ENCODE assay signal across 8 mouse cellular contexts in the genomic region with DNA sequence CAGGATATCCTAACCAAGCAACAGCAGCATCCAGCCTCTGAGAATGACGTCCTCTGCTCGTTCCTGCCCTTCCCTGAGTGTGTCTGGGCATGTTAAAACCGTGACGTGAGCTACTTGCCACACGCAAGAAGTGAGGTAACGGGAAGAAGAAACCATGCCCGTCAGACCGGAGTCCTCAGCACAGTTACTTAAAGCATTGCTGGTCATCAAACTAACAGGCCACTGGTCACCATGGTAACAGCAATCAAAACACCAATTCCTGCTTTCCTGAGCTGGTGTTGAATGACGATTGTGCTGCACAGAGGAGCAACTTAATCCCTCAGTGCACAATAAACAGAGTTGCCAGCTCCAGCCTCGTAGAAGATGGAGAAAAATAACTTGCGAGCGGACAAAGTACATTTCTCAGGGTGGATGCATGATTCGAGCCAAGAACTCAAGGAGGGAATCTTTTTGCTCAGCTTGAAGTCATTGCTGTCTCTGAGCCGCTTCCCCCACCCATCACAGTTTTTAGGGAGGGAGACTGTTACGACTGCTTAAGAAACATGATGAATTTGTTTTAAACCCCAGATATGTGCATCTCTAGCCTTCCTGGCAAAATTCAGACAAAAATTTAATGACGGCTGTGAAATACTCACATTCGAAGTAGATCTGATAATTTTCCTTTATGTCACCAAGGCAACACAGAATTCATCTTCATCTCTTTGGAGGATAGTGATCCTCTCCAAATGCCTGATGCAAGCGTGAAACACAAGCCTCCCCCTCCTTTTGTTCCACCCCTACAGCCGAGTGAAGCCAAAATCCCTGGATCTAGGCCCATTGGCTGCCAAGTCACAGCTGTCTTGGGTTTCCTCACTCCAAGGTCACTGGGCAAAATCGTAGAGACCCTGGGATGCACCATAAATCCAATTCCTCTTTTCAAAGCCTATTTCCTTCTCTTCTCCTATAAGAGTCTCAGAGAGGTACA.
A peak's percentile ranks its signal among the peaks of the same experiment; 100 is the strongest.
DNase-seq lines count a peak whose midpoint lies in the region; ATAC-seq and TF ChIP-seq lines count a peak whose summit lies in the region.

No protein-coding gene starts in this region.

- no peak for TF ChIP-seq CTCF in intestine, postnatal 0 days (IDR thresholded peaks at IDR 0.05; ENCODE audit: low read depth)
- no peak for TF ChIP-seq CTCF in left cerebral cortex, adult 2 months (IDR thresholded peaks at IDR 0.05)

- H3K27me3 ChIP-seq in intestine, embryonic 14.5 days (replicated peaks; ENCODE audit: control insufficient read depth, insufficient read depth, low read length), result no peaks in the 10 kb centered on the region
- H3K27me3 ChIP-seq in intestine, postnatal 0 days (replicated peaks; ENCODE audit: control insufficient read depth, insufficient read depth, low read length), result no peaks in the 10 kb centered on the region
- no peaks in the 10 kb centered on the region for H3K27me3 ChIP-seq in forebrain, embryonic 11.5 days (ENCODE audit: control insufficient read depth, insufficient read depth, low read length)
- H3K27me3 ChIP-seq in midbrain, embryonic 16.5 days (ENCODE audit: control insufficient read depth, insufficient read depth, low read depth, low read length), result no peaks in the 10 kb centered on the region
- no peaks in the 10 kb centered on the region for H3K27me3 ChIP-seq in liver, embryonic 12.5 days (replicated peaks)

- H3K36me3 ChIP-seq in intestine, embryonic 14.5 days (ENCODE audit: control insufficient read depth, insufficient read depth, low read length), result no peaks in the 10 kb centered on the region
- H3K36me3 ChIP-seq in intestine, postnatal 0 days (ENCODE audit: control insufficient read depth, insufficient read depth), result no peaks in the 10 kb centered on the region
- H3K36me3 ChIP-seq in forebrain, embryonic 11.5 days (ENCODE audit: control insufficient read depth, insufficient read depth, low read length), result no peaks in the 10 kb centered on the region
- H3K36me3 ChIP-seq in midbrain, embryonic 16.5 days (ENCODE audit: control insufficient read depth, insufficient read depth, low read length), result no peaks in the 10 kb centered on the region
- no peaks in the 10 kb centered on the region for H3K36me3 ChIP-seq in liver, embryonic 12.5 days

- no peaks in the 10 kb centered on the region for H3K9me3 ChIP-seq in intestine, embryonic 14.5 days (ENCODE audit: control insufficient read depth, low read length)
- no peaks in the 10 kb centered on the region for H3K9me3 ChIP-seq in intestine, postnatal 0 days (ENCODE audit: control insufficient read depth)
- no peaks in the 10 kb centered on the region for H3K9me3 ChIP-seq in forebrain, embryonic 11.5 days (ENCODE audit: control insufficient read depth, low read length)
- no peaks in the 10 kb centered on the region for H3K9me3 ChIP-seq in midbrain, embryonic 16.5 days (replicated peaks; ENCODE audit: control insufficient read depth, low read length, poor library complexity, severe bottlenecking)
- no peaks in the 10 kb centered on the region for H3K9me3 ChIP-seq in liver, embryonic 12.5 days (replicated peaks)

- H3K9ac ChIP-seq in intestine, embryonic 14.5 days (ENCODE audit: low read length), result no peak overlapping the region
- no peak overlapping the region for H3K9ac ChIP-seq in intestine, postnatal 0 days (ENCODE audit: low read depth, low read length)
- H3K9ac ChIP-seq in forebrain, embryonic 11.5 days (ENCODE audit: low read length), result peak overlapping the region; percentile 24; the same call in 1 of the 2 replicates
- 0 out of 2 replicates have a peak overlapping the region, but pooled peaks have one; percentile 2 for H3K9ac ChIP-seq in midbrain, embryonic 16.5 days (ENCODE audit: low read depth, low read length)
- no peak overlapping the region for H3K9ac ChIP-seq in liver, embryonic 12.5 days

- ATAC-seq in intestine, embryonic 14.5 days (replicated peaks; ENCODE audit: low FRiP score, low TSS enrichment, low read depth), result peak; percentile 53; the same call in 1 of the 2 replicates
- no peak for ATAC-seq in intestine, postnatal 0 days
- peak; percentile 82 for ATAC-seq in forebrain, embryonic 11.5 days (replicated peaks; ENCODE audit: low FRiP score)
- peak; percentile 89 for ATAC-seq in midbrain, embryonic 16.5 days
- ATAC-seq in liver, embryonic 12.5 days, result no peak

- no peak for DNase-seq in intestine, embryonic 14.5 days (ENCODE audit: low spot score)
- peak; percentile 58 for DNase-seq in forebrain, embryonic 11.5 days (ENCODE audit: low spot score)
- peak; percentile 15 to 28 for DNase-seq in heart, postnatal 14 days
- DNase-seq in left cerebral cortex, adult 2 months (ENCODE audit: extremely low spot score in 1 of 2, low spot score in 2 of 2), result peak in 1 of 2 experiments; percentile 31
- no peak for DNase-seq in B cell, adult 2 months

- intact Hi-C loops in heart, postnatal 14 days (cut with DNase I), result no loop called here
- intact Hi-C loops in left cerebral cortex, adult 2 months (cut with DNase I), result no loop called here

- H3K4me2 ChIP-seq in intestine, embryonic 14.5 days (ENCODE audit: low read length), result peak overlapping the region; percentile 29
- no peak overlapping the region for H3K4me2 ChIP-seq in intestine, postnatal 0 days (replicated peaks; ENCODE audit: low read depth)
- H3K4me2 ChIP-seq in forebrain, embryonic 11.5 days (ENCODE audit: low read depth, low read length, severe bottlenecking), result peak overlapping the region; percentile 37; the same call in 1 of the 2 replicates
- peak overlapping the region; percentile 38 for H3K4me2 ChIP-seq in midbrain, embryonic 16.5 days (ENCODE audit: low read length)
- no peak overlapping the region for H3K4me2 ChIP-seq in liver, embryonic 12.5 days

- H3K4me3 ChIP-seq in intestine, embryonic 14.5 days (ENCODE audit: low read depth, low read length), result no peak overlapping the region
- H3K4me3 ChIP-seq in intestine, postnatal 0 days (ENCODE audit: low read depth, low read length), result no peak overlapping the region
- no peak overlapping the region for H3K4me3 ChIP-seq in forebrain, embryonic 11.5 days (ENCODE audit: low read depth, low read length)
- H3K4me3 ChIP-seq in left cerebral cortex, adult 2 months, result no peak overlapping the region; the same call in 1 of the 2 replicates
- no peak overlapping the region for H3K4me3 ChIP-seq in midbrain, embryonic 16.5 days (ENCODE audit: low read depth, low read length)
- H3K4me3 ChIP-seq in liver, embryonic 12.5 days, result no peak overlapping the region

- H3K4me1 ChIP-seq in intestine, embryonic 14.5 days (replicated peaks; ENCODE audit: control insufficient read depth, insufficient read depth, low read length), result peaks cover 15% of the 10 kb centered on the region
- no peaks in the 10 kb centered on the region for H3K4me1 ChIP-seq in intestine, postnatal 0 days (replicated peaks; ENCODE audit: control insufficient read depth, insufficient read depth, low read length)
- peaks cover 4% of the 10 kb centered on the region; the same call in 1 of the 2 replicates for H3K4me1 ChIP-seq in forebrain, embryonic 11.5 days (replicated peaks; ENCODE audit: control insufficient read depth, insufficient read depth, low read length)
- H3K4me1 ChIP-seq in midbrain, embryonic 16.5 days (ENCODE audit: control insufficient read depth, insufficient read depth, low read length), result peaks cover 20% of the 10 kb centered on the region
- H3K4me1 ChIP-seq in liver, embryonic 12.5 days, result no peaks in the 10 kb centered on the region

- 27% methylated on average over 20 of the region's 20 CpGs for WGBS in intestine, embryonic 14.5 days
- WGBS in intestine, postnatal 0 days, result 32% methylated on average over 20 of the region's 20 CpGs
- WGBS in forebrain, embryonic 11.5 days, result 23% methylated on average over 20 of the region's 20 CpGs
- WGBS in midbrain, embryonic 16.5 days, result 8% methylated on average over 20 of the region's 20 CpGs
- 55% methylated on average over 20 of the region's 20 CpGs for WGBS in liver, embryonic 12.5 days (ENCODE audit: insufficient replicate concordance)

- H3K27ac ChIP-seq in intestine, embryonic 14.5 days (ENCODE audit: low read depth), result peak overlapping the region; percentile 59
- no peak overlapping the region for H3K27ac ChIP-seq in intestine, postnatal 0 days (ENCODE audit: low read depth, low read length)
- no peak overlapping the region for H3K27ac ChIP-seq in forebrain, embryonic 11.5 days (ENCODE audit: low read depth, low read length)
- H3K27ac ChIP-seq in left cerebral cortex, adult 2 months, result peak overlapping the region; percentile 30; the same call in 1 of the 2 replicates
- peak overlapping the region; percentile 71 for H3K27ac ChIP-seq in midbrain, embryonic 16.5 days (ENCODE audit: low read length)
- H3K27ac ChIP-seq in liver, embryonic 12.5 days, result no peak overlapping the region

Comparison
In these comparisons a context has a peak if more than half of its experiments do, and no peak if none do; other contexts are left out.
1. ATAC-seq: peak in intestine, embryonic 14.5 days (single experiment), forebrain, embryonic 11.5 days (single experiment) and midbrain, embryonic 16.5 days (single experiment); none in intestine, postnatal 0 days (single experiment) and liver, embryonic 12.5 days (single experiment).
2. H3K27ac ChIP-seq: peak in intestine, embryonic 14.5 days (single experiment), left cerebral cortex, adult 2 months (single experiment) and midbrain, embryonic 16.5 days (single experiment); none in intestine, postnatal 0 days (single experiment), forebrain, embryonic 11.5 days (single experiment) and liver, embryonic 12.5 days (single experiment).
3. H3K4me2 ChIP-seq: peak in intestine, embryonic 14.5 days (single experiment), forebrain, embryonic 11.5 days (single experiment) and midbrain, embryonic 16.5 days (single experiment); none in intestine, postnatal 0 days (single experiment) and liver, embryonic 12.5 days (single experiment).
4. DNase-seq: peak in forebrain, embryonic 11.5 days (single experiment) and heart, postnatal 14 days (2 of 2); none in intestine, embryonic 14.5 days (single experiment) and B cell, adult 2 months (0 of 2).
5. H3K9ac ChIP-seq: peak in forebrain, embryonic 11.5 days (single experiment) and midbrain, embryonic 16.5 days (single experiment); none in intestine, embryonic 14.5 days (single experiment), intestine, postnatal 0 days (single experiment) and liver, embryonic 12.5 days (single experiment).